Mouse (Mus musculus) ES-E14 (cell line): Measurements from ENCODE around the gene H2afy. TPM values are rescaled to one million over a fixed set of nuclear protein-coding genes. Genes with fewer than 3 reads are reported as not detected.
A peak's percentile ranks its signal among the peaks of the same experiment; 100 is the strongest.

Experiments used
- DNase-seq: peaks from one replicate; pipeline ENCODE4 v3.0.0-alpha.2; 2013; ENCODE audit warnings: low read depth, low spot score
- H3K27ac ChIP-seq: 2 replicates; pipeline ENCODE4 v1.5.1; 2012; ENCODE audit warnings: low read depth, mild to moderate bottlenecking, low read length, moderate library complexity, mixed read lengths; ENCODE audit not compliant: poor library complexity, insufficient read depth, severe bottlenecking
- H3K36me3 ChIP-seq: 2 replicates; pipeline ENCODE4 v1.6.1; 2012; ENCODE audit warnings: mild to moderate bottlenecking, low read length, moderate library complexity, mixed read lengths; ENCODE audit not compliant: control insufficient read depth, poor library complexity, insufficient read depth, severe bottlenecking
- H3K4me1 ChIP-seq, 2 experiments: fragments of 150-350 bp in 1 of 2; sonication (generic) in 1 of 2; 2 replicates each; pipeline ENCODE4 v1.6.1; 2012; ENCODE audit warnings: low read length in 2 of 2, mild to moderate bottlenecking in 1 of 2, mixed read lengths in 1 of 2; ENCODE audit not compliant: control insufficient read depth in 2 of 2, insufficient read depth in 2 of 2, poor library complexity in 1 of 2
- H3K4me3 ChIP-seq, 2 experiments: fragments of 150-350 bp in 1 of 2; sonication (generic) in 1 of 2; 2 replicates each; pipeline ENCODE4 v1.5.1; 2012; ENCODE audit warnings: low read length in 2 of 2, low read depth in 1 of 2, mild to moderate bottlenecking in 1 of 2, mixed read lengths in 1 of 2; ENCODE audit not compliant: insufficient read depth in 1 of 2, poor library complexity in 1 of 2, severe bottlenecking in 1 of 2
- H3K9ac ChIP-seq: 2 replicates; pipeline ENCODE4 v1.6.1; 2012; ENCODE audit warnings: low read depth, mild to moderate bottlenecking, low read length, mixed read lengths; ENCODE audit not compliant: poor library complexity, insufficient read depth, severe bottlenecking
- H3K9me3 ChIP-seq: fragments of 150-350 bp; sonication (generic); 2 replicates; pipeline ENCODE4 v1.6.1; 2012; ENCODE audit warnings: low read depth, mild to moderate bottlenecking, low read length; ENCODE audit not compliant: control insufficient read depth, insufficient read depth
- CHD2 ChIP-seq: IDR thresholded peaks from 2 replicates; pipeline ENCODE4 v1.6.1; 2014; ENCODE audit warnings: mild to moderate bottlenecking, low read depth, low read length, inconsistent platforms
- HCFC1 ChIP-seq: IDR thresholded peaks from 2 replicates; pipeline ENCODE4 v1.6.1; 2012; ENCODE audit warnings: low read length, inconsistent platforms, borderline replicate concordance; ENCODE audit not compliant: insufficient read depth
- MAFK ChIP-seq: IDR thresholded peaks from 2 replicates; pipeline ENCODE4 v1.6.1; 2014; ENCODE audit warnings: mild to moderate bottlenecking, low read depth, low read length, inconsistent platforms; ENCODE audit not compliant: insufficient read depth
- ZC3H11A ChIP-seq: IDR thresholded peaks from 2 replicates; pipeline ENCODE4 v1.6.1; 2012; ENCODE audit warnings: low read depth, mild to moderate bottlenecking, inconsistent platforms, low read length, borderline replicate concordance
- ZNF384 ChIP-seq: IDR thresholded peaks from 2 replicates; pipeline ENCODE4 v1.6.1; 2012; ENCODE audit warnings: low read depth, low read length, inconsistent platforms
- in situ Hi-C, 2 experiments: fragments of 600-800 bp; cut with MboI; formaldehyde crosslinking; loops; one replicate each; pipeline ENCODE4 v1.15.1; 2025; ENCODE audit warnings: low sequenced_read_pairs in 2 of 2, inconsistent platforms in 1 of 2; ENCODE audit not compliant: unreplicated experiment in 2 of 2
- total RNA-seq: library from RNA; depleted of rRNA; stranded (reverse); fragments of 300-350 nt; gene quantifications from 2 replicates; pipeline ENCODE4 v1.2.3, GENCODE M21; 2012

H2afy gene
- total RNA-seq, 1 experiment = 67.3 TPM

DNA sequence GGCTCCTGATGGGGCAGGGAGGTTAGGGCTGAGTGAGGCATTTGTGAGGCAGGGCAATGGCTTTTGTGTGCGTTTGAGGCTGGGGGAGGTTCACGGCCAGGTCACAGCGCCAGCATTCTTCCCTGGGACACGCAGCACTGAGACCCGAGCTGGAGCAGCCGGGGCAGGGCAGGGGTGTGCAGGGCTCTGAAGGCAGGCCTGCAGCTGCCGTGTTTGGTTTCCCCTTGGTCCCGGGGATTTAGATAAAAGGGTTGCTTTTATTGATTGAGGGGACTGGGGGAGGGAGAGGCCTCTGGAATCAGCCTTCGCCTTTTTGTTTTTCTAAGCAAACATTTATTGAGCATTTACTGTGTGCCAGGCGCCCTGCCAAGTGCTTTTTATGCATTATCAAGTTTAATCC, 83.4 kb downstream of the H2afy start:
- no peak for TF ChIP-seq HCFC1
- Histone ChIP-seq H3K36me3 (no peaks in the 10 kb centered on the region), H3K4me1 (no peaks in the 10 kb centered on the region), H3K9ac (no peak overlapping the region), H3K4me3 (no peak overlapping the region), H3K9me3 (no peaks in the 10 kb centered on the region), H3K27ac (no peak overlapping the region)
- DNase-seq = peak; percentile 33
- in situ Hi-C loops = no loop called here

GRCm38 (mm10) chr13:56050246-56050645, 85.9 kb downstream of the H2afy start:
- in situ Hi-C loops = no loop called here
- DNase-seq = no peak
- H3K4me1 ChIP-seq = no peaks in the 10 kb centered on the region
- no peak overlapping the region for H3K4me3 ChIP-seq
- TF ChIP-seq ZC3H11A (no peak), HCFC1 (no peak)
- H3K9ac ChIP-seq = no peak overlapping the region
- no peaks in the 10 kb centered on the region for H3K36me3 ChIP-seq
- H3K9me3 ChIP-seq = no peaks in the 10 kb centered on the region
- no peak overlapping the region for H3K27ac ChIP-seq

GRCm38 (mm10) chr13:56042221-56042620, 93.9 kb downstream of the H2afy start:
- H3K9ac ChIP-seq = no peak overlapping the region
- no peaks in the 10 kb centered on the region for H3K36me3 ChIP-seq
- TF ChIP-seq ZNF384 (no peak), CHD2 (no peak), ZC3H11A (no peak), MAFK (no peak), HCFC1 (no peak)
- no peak overlapping the region for H3K27ac ChIP-seq
- no peaks in the 10 kb centered on the region for H3K4me1 ChIP-seq
- in situ Hi-C loops = no loop called here
- DNase-seq = no peak
- no peaks in the 10 kb centered on the region for H3K9me3 ChIP-seq
- no peak overlapping the region for H3K4me3 ChIP-seq

GRCm38 (mm10) chr13:56040621-56041020, 95.5 kb downstream of the H2afy start:
- Histone ChIP-seq H3K27ac (no peak overlapping the region), H3K4me3 (no peak overlapping the region), H3K9ac (no peak overlapping the region), H3K9me3 (no peaks in the 10 kb centered on the region), H3K36me3 (no peaks in the 10 kb centered on the region), H3K4me1 (no peaks in the 10 kb centered on the region)
- in situ Hi-C loops = no loop called here
- DNase-seq = no peak
- TF ChIP-seq ZNF384 (no peak), CHD2 (no peak), MAFK (no peak), ZC3H11A (no peak), HCFC1 (no peak)

GRCm38 (mm10) chr13:56039610-56040371, 96.4 kb downstream of the H2afy start:
- H3K4me1 ChIP-seq = no peaks in the 10 kb centered on the region
- DNase-seq = no peak
- no peak overlapping the region for H3K27ac ChIP-seq
- H3K9ac ChIP-seq = no peak overlapping the region
- in situ Hi-C loops = no loop called here
- no peak overlapping the region for H3K4me3 ChIP-seq
- no peaks in the 10 kb centered on the region for H3K36me3 ChIP-seq
- no peak for TF ChIP-seq MAFK
- no peak for TF ChIP-seq ZC3H11A
- TF ChIP-seq ZNF384 = no peak
- TF ChIP-seq HCFC1 = no peak
- TF ChIP-seq CHD2 = no peak
- H3K9me3 ChIP-seq = no peaks in the 10 kb centered on the region
